20 mouse cellular contexts compared by ENCODE assay signal in the genomic region with DNA sequence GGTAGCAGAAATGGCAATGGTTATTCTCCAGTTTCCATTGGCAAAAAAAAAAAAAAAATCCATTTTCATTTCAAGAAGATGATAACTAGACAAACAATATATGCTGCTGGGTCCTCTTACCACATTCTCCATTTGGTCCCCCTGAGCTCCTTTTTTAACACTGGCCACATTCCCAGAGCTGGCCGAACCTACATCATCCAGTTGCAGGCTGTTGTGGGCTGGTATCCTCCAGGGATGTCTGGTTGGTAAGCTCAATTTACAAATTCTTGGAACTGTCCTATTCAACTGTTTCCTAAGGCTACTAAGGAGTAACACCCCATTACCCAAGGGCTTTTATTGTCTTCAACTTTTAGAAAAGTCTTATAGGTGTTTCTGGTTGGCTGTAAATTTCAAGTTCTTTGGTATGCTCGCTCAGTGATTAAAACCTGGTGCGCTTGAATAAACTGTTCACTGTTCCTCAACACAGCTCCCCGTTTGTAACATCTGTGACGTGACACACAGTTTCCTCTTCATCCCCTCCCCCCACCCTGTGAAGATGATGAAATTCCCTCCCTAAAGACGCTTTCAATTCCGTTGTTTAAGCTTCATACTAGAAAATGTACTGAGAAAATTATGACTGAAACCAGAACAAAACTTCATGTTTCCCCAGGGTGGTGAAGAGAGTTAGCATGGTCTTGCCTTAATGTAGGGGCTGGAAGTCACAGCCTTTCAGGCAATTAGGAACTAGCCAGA. TPM values are rescaled to one million over a fixed set of nuclear protein-coding genes. Genes with fewer than 3 reads are reported as not detected.
A peak's percentile ranks its signal among the peaks of the same experiment; 100 is the strongest.
DNase-seq lines count a peak whose midpoint lies in the region; ATAC-seq and TF ChIP-seq lines count a peak whose summit lies in the region.
"Had no signal": no experiment of that assay in that cellular context is flagged by ENCODE, and none has a peak within 500 bp of the region (broad histone marks: within the 10 kb centered on the region; RNA-seq: fewer than 3 reads in every experiment).

No protein-coding gene starts in this region.

- H3K4me2 ChIP-seq in kidney, postnatal 0 days (ENCODE audit: low read length), result no peak overlapping the region
- H3K4me2 ChIP-seq: hindbrain, embryonic 13.5 days; limb, embryonic 12.5 days; neural tube, embryonic 12.5 days had no signal

- TF ChIP-seq POLR2A in kidney, adult 2 months (IDR thresholded peaks at IDR 0.05; ENCODE audit: low read depth, low read length), result no peak
- TF ChIP-seq POLR2A in bone marrow macrophage, adult 2 months (IDR thresholded peaks at IDR 0.05; ENCODE audit: borderline replicate concordance, low read depth, low read length), result no peak
- no peak for TF ChIP-seq POLR2A in cerebellum, adult 2 months (IDR thresholded peaks at IDR 0.05; ENCODE audit: borderline replicate concordance, insufficient read depth, low read length)
- no peak for TF ChIP-seq POLR2A in thymus, adult 2 months (IDR thresholded peaks at IDR 0.05; ENCODE audit: control insufficient read depth, extremely low read depth, insufficient read depth, low read length, poor library complexity)

- H3K27ac ChIP-seq in kidney, postnatal 0 days, result no peak overlapping the region
- H3K27ac ChIP-seq in kidney, adult 2 months (ENCODE audit: insufficient read depth, low read depth, low read length), result no peak overlapping the region
- peak overlapping the region; percentile 54 for H3K27ac ChIP-seq in bone marrow macrophage, adult 2 months (ENCODE audit: insufficient read depth, low read depth, low read length)
- H3K27ac ChIP-seq in cerebellum, adult 2 months (ENCODE audit: insufficient read depth, low read length), result no peak overlapping the region
- H3K27ac ChIP-seq in thymus, adult 2 months (ENCODE audit: control insufficient read depth, insufficient read depth, low read length), result no peak overlapping the region
- H3K27ac ChIP-seq: hindbrain, embryonic 13.5 days; limb, embryonic 12.5 days; neural tube, embryonic 12.5 days had no signal

- no peak for TF ChIP-seq CTCF in kidney, postnatal 0 days (IDR thresholded peaks at IDR 0.05; ENCODE audit: low read depth)
- TF ChIP-seq CTCF in kidney, adult 2 months (conservative IDR thresholded peaks at IDR 0.05; ENCODE audit: insufficient read depth, insufficient read length, low read depth, low read length), result no peak
- TF ChIP-seq CTCF in bone marrow macrophage, adult 2 months (IDR thresholded peaks at IDR 0.05; ENCODE audit: low read depth, low read length), result no peak
- TF ChIP-seq CTCF in cerebellum, adult 2 months (IDR thresholded peaks at IDR 0.05; ENCODE audit: borderline replicate concordance, insufficient read depth, low read depth, low read length), result no peak
- no peak for TF ChIP-seq CTCF in thymus, adult 2 months (IDR thresholded peaks at IDR 0.05; ENCODE audit: borderline replicate concordance, control insufficient read depth, extremely low read depth, insufficient read depth, low read length, poor library complexity)

- no peaks in the 10 kb centered on the region for H3K27me3 ChIP-seq in kidney, postnatal 0 days (ENCODE audit: insufficient read depth, low read length)
- no peaks in the 10 kb centered on the region for H3K27me3 ChIP-seq in kidney, adult 2 months (replicated peaks; ENCODE audit: control insufficient read depth, insufficient read depth, low read length)
- no peaks in the 10 kb centered on the region for H3K27me3 ChIP-seq in cerebellum, adult 2 months (ENCODE audit: control insufficient read depth, insufficient read depth, low read length)
- no peaks in the 10 kb centered on the region for H3K27me3 ChIP-seq in thymus, adult 2 months (ENCODE audit: control insufficient read depth, insufficient read depth, low read length)
- H3K27me3 ChIP-seq: hindbrain, embryonic 13.5 days; limb, embryonic 12.5 days; neural tube, embryonic 12.5 days had no signal

- H3K9ac ChIP-seq in kidney, postnatal 0 days (ENCODE audit: low read depth, low read length), result no peak overlapping the region
- H3K9ac ChIP-seq: hindbrain, embryonic 13.5 days; limb, embryonic 12.5 days; neural tube, embryonic 12.5 days had no signal

- no peak for ATAC-seq in kidney, postnatal 0 days (replicated peaks; ENCODE audit: low FRiP score, low read depth)
- peak; percentile 96 for ATAC-seq in megakaryocyte progenitor cell, adult 5-6 weeks (replicated peaks; ENCODE audit: poor library complexity)
- ATAC-seq: forebrain, embryonic 16.5 days; intestine, postnatal 0 days; Patski had no signal

- DNase-seq in kidney, postnatal 0 days (ENCODE audit: low spot score), result peak; percentile 21
- no peak for DNase-seq in kidney, adult 2 months
- peak; percentile 87 for DNase-seq in NIH3T3 (ENCODE audit: low read depth)
- DNase-seq in cerebellum, adult 2 months, result no peak
- no peak for DNase-seq in thymus, adult 2 months
- DNase-seq: cerebellum, adult 18-20 months; lung, postnatal 14 days; midbrain, embryonic 14.5 days had no signal

- H3K9me3 ChIP-seq in kidney, postnatal 0 days (replicated peaks; ENCODE audit: low read length), result no peaks in the 10 kb centered on the region
- H3K9me3 ChIP-seq: hindbrain, embryonic 13.5 days; limb, embryonic 12.5 days; neural tube, embryonic 12.5 days had no signal

- no peaks in the 10 kb centered on the region for H3K36me3 ChIP-seq in kidney, postnatal 0 days (ENCODE audit: insufficient read depth, low read length)
- no peaks in the 10 kb centered on the region for H3K36me3 ChIP-seq in kidney, adult 2 months (ENCODE audit: control insufficient read depth, insufficient read depth, low read length)
- no peaks in the 10 kb centered on the region for H3K36me3 ChIP-seq in thymus, adult 2 months (ENCODE audit: control insufficient read depth, insufficient read depth, low read length)
- H3K36me3 ChIP-seq: hindbrain, embryonic 13.5 days; limb, embryonic 12.5 days; neural tube, embryonic 12.5 days had no signal

- 72% methylated on average over 7 of the region's 7 CpGs for WGBS in kidney, postnatal 0 days
- 68% methylated on average over 7 of the region's 7 CpGs for WGBS in kidney, adult 2 months
- 62% methylated on average over 7 of the region's 7 CpGs for WGBS in cerebellum, adult 2 months
- 94% methylated on average over 7 of the region's 7 CpGs for WGBS in thymus, adult 2 months

- H3K4me1 ChIP-seq in kidney, postnatal 0 days (replicated peaks; ENCODE audit: insufficient read depth, low read length), result no peaks in the 10 kb centered on the region
- no peaks in the 10 kb centered on the region for H3K4me1 ChIP-seq in kidney, adult 2 months (ENCODE audit: control insufficient read depth, insufficient read depth, low read length)
- peaks cover 13% of the 10 kb centered on the region for H3K4me1 ChIP-seq in bone marrow macrophage, adult 2 months (ENCODE audit: control insufficient read depth, insufficient read depth, low read length)
- H3K4me1 ChIP-seq in cerebellum, adult 2 months (ENCODE audit: control insufficient read depth, insufficient read depth, low read length), result no peaks in the 10 kb centered on the region
- H3K4me1 ChIP-seq in thymus, adult 2 months (replicated peaks; ENCODE audit: control insufficient read depth, insufficient read depth, low read length), result no peaks in the 10 kb centered on the region
- H3K4me1 ChIP-seq: hindbrain, embryonic 13.5 days; neural tube, embryonic 12.5 days had no signal

- H3K4me3 ChIP-seq in kidney, postnatal 0 days (replicated peaks; ENCODE audit: low read depth, low read length), result no peak overlapping the region
- no peak overlapping the region for H3K4me3 ChIP-seq in kidney, adult 2 months (ENCODE audit: insufficient read depth, low read depth, low read length)
- H3K4me3 ChIP-seq in bone marrow macrophage, adult 2 months (ENCODE audit: insufficient read depth, low read length), result peak overlapping the region; percentile 7; the same call in 1 of the 2 replicates
- no peak overlapping the region for H3K4me3 ChIP-seq in cerebellum, adult 2 months (replicated peaks; ENCODE audit: insufficient read depth, low read depth, low read length)
- no peak overlapping the region for H3K4me3 ChIP-seq in thymus, adult 2 months (ENCODE audit: control insufficient read depth, insufficient read depth, low read length)
- H3K4me3 ChIP-seq: hindbrain, embryonic 13.5 days; limb, embryonic 12.5 days; neural tube, embryonic 12.5 days had no signal

RNA-seq across cellular contexts. Expression of a gene that starts 26.7 kb away (rescaled TPM):
- polyA plus RNA-seq in kidney, postnatal 0 days (2015; fragmentation: Nextera tagmentation; extraction: Ambion mirVana), result not detected in 2 replicates
- not detected in 2 replicates for polyA plus RNA-seq in kidney, adult 2 months (2012; rRNA removed)
- not detected in 2 replicates for polyA plus RNA-seq in bone marrow macrophage, adult 2 months (2012; ENCODE audit: insufficient read depth, insufficient read length, missing spikeins)
- total RNA-seq in megakaryocyte progenitor cell, adult 5-6 weeks (2015), result not detected in 2 replicates
- total RNA-seq in megakaryocyte progenitor cell, adult 5-6 weeks (2017), result not detected in 2 replicates
- not detected in 2 replicates for polyA plus RNA-seq in cerebellum, adult 2 months (2012; rRNA removed)
- not detected in 2 replicates for polyA plus RNA-seq in thymus, adult 2 months (2012; rRNA removed)
- total RNA-seq: heart, adult 18-20 months; left cerebral cortex, adult 18-20 months had no signal
- polyA plus RNA-seq: forebrain, embryonic 16.5 days; heart, postnatal 0 days; hindbrain, embryonic 13.5 days; intestine, postnatal 0 days; large intestine, adult 2 months; limb, embryonic 12.5 days; midbrain, embryonic 14.5 days; neural tube, embryonic 12.5 days; Patski had no signal

Comparison
In these comparisons a context has a peak if more than half of its experiments do, and no peak if none do; other contexts are left out.
1. DNase-seq: peak in kidney, postnatal 0 days (single experiment) and NIH3T3 (single experiment); none in kidney, adult 2 months (single experiment), cerebellum, adult 2 months (0 of 2) and thymus, adult 2 months (single experiment).